Mouse (Mus musculus) heart, embryonic 14.5 days (tissue): Measurements from ENCODE around the gene C130032M10Rik. TPM values are rescaled to one million over a fixed set of nuclear protein-coding genes. Genes with fewer than 3 reads are reported as not detected.

ENCODE experiments used
- ATAC-seq: fragments of 200-750 bp; cut with Nextera tagmentation; 2 replicates; pipeline ENCODE4 v1.8.0; 2017; ENCODE audit warnings: low read depth, moderate TSS enrichment; ENCODE audit not compliant: insufficient number of reproducible peaks, insufficient read depth, low FRiP score
- H3K27ac ChIP-seq, 2 experiments: fragments of 200-500 bp in 1 of 2; fragments of 300-500 bp in 1 of 2; sonication (generic) in 1 of 2; replicated peaks in 1 of 2; 2 replicates each; pipeline ENCODE4 v1.5.1; 2012 to 2014; ENCODE audit warnings: low read depth in 2 of 2, low read length in 2 of 2, control low read depth in 1 of 2, mild to moderate bottlenecking in 1 of 2, mixed read lengths in 1 of 2; ENCODE audit not compliant: control insufficient read depth in 1 of 2, insufficient read depth in 1 of 2
- H3K27me3 ChIP-seq: fragments of 300-500 bp; sonication (generic); 2 replicates; pipeline ENCODE4 v1.6.1; 2014; ENCODE audit warnings: mild to moderate bottlenecking, low read length, control low read depth; ENCODE audit not compliant: control insufficient read depth, insufficient read depth
- H3K36me3 ChIP-seq: fragments of 300-500 bp; sonication (generic); 2 replicates; pipeline ENCODE4 v1.6.1; 2014; ENCODE audit warnings: mild to moderate bottlenecking, control low read depth, low read length, mixed read lengths; ENCODE audit not compliant: control insufficient read depth, insufficient read depth
- H3K4me1 ChIP-seq, 2 experiments: fragments of 200-500 bp in 1 of 2; fragments of 300-500 bp in 1 of 2; sonication (generic) in 1 of 2; 2 replicates each; pipeline ENCODE4 v1.6.1; 2012 to 2014; ENCODE audit warnings: low read length in 2 of 2, control low read depth in 1 of 2, mixed read lengths in 1 of 2; ENCODE audit not compliant: control insufficient read depth in 2 of 2, insufficient read depth in 2 of 2
- H3K4me2 ChIP-seq: fragments of 300-500 bp; sonication (generic); 2 replicates; pipeline ENCODE4 v1.6.1; 2014; ENCODE audit warnings: mild to moderate bottlenecking, low read length
- H3K4me3 ChIP-seq, 2 experiments: fragments of 200-500 bp in 1 of 2; fragments of 300-500 bp in 1 of 2; sonication (generic) in 1 of 2; 2 replicates each; pipeline ENCODE4 v1.5.1; 2012 to 2014; ENCODE audit warnings: low read length in 2 of 2, mild to moderate bottlenecking in 2 of 2, control low read depth in 1 of 2, low read depth in 1 of 2, moderate library complexity in 1 of 2; ENCODE audit not compliant: control insufficient read depth in 1 of 2, insufficient read depth in 1 of 2
- H3K9ac ChIP-seq: fragments of 300-500 bp; sonication (generic); 2 replicates; pipeline ENCODE4 v1.6.1; 2014; ENCODE audit warnings: mild to moderate bottlenecking, low read length
- H3K9me3 ChIP-seq: fragments of 300-500 bp; sonication (generic); 2 replicates; pipeline ENCODE4 v1.6.1; 2016; ENCODE audit warnings: low read length, control low read depth; ENCODE audit not compliant: control insufficient read depth
- WGBS: fragments of 180-500 bp; shearing (Covaris S2); extraction: QIAGEN DNeasy Blood & Tissue Kit; methylation state at CpG from one replicate; pipeline ENCODE4 v1.1.7; 2014; 5-methylcytosine and 5-hydroxymethylcytosine counted together
- polyA plus RNA-seq: library from polyadenylated mRNA; unstranded; fragments of >200 nt; fragmentation: Nextera tagmentation; extraction: Ambion mirVana; gene quantifications from 2 replicates; pipeline ENCODE4 v1.2.1, GENCODE M21; 2014

C130032M10Rik gene
- polyA plus RNA-seq, 1 experiment from 2014 or later = 0.77 TPM

GRCm38 (mm10) chr9:114527085-114527484 is 11.6 kb downstream of the C130032M10Rik start:
- Histone ChIP-seq H3K27ac (peak overlapping the region in 1 of 2 experiments; percentile 46; a peak in 2 of 4 replicates), H3K27me3 (no peaks in the 10 kb centered on the region), H3K4me2 (peak overlapping the region; percentile 60), H3K36me3 (no peaks in the 10 kb centered on the region), H3K4me1 (peaks cover 25 to 33% of the 10 kb centered on the region in 2 experiments), H3K9me3 (no peaks in the 10 kb centered on the region), H3K9ac (peak overlapping the region; percentile 18; the same call in 1 of the 2 replicates), H3K4me3 (peak overlapping the region; percentile 17; a peak in 3 of 4 replicates)
- WGBS = 5% methylated on average over 16 of the region's 16 CpGs
- ATAC-seq = 0 out of 2 replicates have a peak, but pooled peaks have one; percentile 11

GRCm38 (mm10) chr9:114527992-114528679 is 12.6 kb downstream of the C130032M10Rik start:
- H3K4me1 ChIP-seq = peaks cover 25 to 33% of the 10 kb centered on the region in 2 experiments
- no peak overlapping the region; a peak in 1 of 4 replicates for H3K4me3 ChIP-seq
- WGBS = 14% methylated on average over 17 of the region's 17 CpGs
- peak overlapping the region; percentile 60 for H3K4me2 ChIP-seq
- no peak overlapping the region for H3K9ac ChIP-seq
- peak overlapping the region in 1 of 2 experiments; percentile 46; a peak in 1 of 4 replicates for H3K27ac ChIP-seq
- H3K36me3 ChIP-seq = no peaks in the 10 kb centered on the region
- no peak for ATAC-seq
- no peaks in the 10 kb centered on the region for H3K9me3 ChIP-seq
- no peaks in the 10 kb centered on the region for H3K27me3 ChIP-seq

DNA sequence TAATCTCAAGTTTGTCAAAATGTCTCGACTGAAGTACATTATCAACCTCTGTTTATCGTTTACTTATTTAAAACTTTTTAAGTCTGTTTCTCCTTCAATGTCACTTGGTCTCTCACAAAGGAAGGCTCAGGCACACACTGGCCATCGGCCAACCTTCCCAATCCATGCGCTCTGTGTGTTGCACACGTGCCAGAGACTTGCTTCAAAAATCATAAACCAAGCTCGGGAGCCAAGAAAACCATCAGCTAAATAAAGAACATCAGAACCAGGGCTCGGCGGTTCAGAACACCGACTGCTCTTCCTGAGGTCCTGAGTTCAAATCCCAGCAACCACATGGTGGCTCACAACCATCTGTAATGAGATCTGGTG is 13.2 kb downstream of the C130032M10Rik start:
- WGBS = 40% methylated on average over 9 of the region's 9 CpGs
- no peak for ATAC-seq
- H3K4me3 ChIP-seq = no peak overlapping the region
- H3K36me3 ChIP-seq = no peaks in the 10 kb centered on the region
- no peaks in the 10 kb centered on the region for H3K27me3 ChIP-seq
- H3K4me2 ChIP-seq = no peak overlapping the region
- H3K9ac ChIP-seq = no peak overlapping the region
- peaks cover 25 to 33% of the 10 kb centered on the region in 2 experiments for H3K4me1 ChIP-seq
- peak overlapping the region in 1 of 2 experiments; percentile 46; a peak in 1 of 4 replicates for H3K27ac ChIP-seq
- H3K9me3 ChIP-seq = no peaks in the 10 kb centered on the region

DNA sequence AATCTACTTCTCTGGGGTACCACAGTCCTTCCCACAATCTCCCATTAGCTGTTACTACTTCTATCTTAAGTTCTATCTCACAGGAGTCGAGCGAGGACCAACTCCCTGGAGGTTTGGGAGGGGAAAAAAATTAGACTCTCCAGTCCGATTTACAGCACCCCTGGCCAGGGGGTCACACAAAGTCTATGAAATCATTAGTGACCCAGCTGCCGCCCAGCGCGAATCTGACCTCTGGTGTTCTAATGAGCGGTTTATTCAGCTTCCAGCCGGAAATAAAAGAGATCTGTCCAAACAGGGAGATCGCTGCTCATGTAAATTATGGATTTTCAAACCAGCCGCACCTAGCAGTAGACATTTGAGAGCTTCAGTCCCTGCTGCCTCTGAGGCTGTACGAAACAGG is 15.8 kb downstream of the C130032M10Rik start:
- no peaks in the 10 kb centered on the region for H3K9me3 ChIP-seq
- ATAC-seq = no peak
- no peak overlapping the region for H3K4me2 ChIP-seq
- no peak overlapping the region for H3K9ac ChIP-seq
- H3K36me3 ChIP-seq = no peaks in the 10 kb centered on the region
- no peaks in the 10 kb centered on the region for H3K27me3 ChIP-seq
- no peak overlapping the region for H3K27ac ChIP-seq
- H3K4me1 ChIP-seq = peaks cover 18 to 26% of the 10 kb centered on the region in 2 experiments; a peak in 3 of 4 replicates
- H3K4me3 ChIP-seq = no peak overlapping the region
- 69% methylated on average over 11 of the region's 11 CpGs for WGBS

DNA sequence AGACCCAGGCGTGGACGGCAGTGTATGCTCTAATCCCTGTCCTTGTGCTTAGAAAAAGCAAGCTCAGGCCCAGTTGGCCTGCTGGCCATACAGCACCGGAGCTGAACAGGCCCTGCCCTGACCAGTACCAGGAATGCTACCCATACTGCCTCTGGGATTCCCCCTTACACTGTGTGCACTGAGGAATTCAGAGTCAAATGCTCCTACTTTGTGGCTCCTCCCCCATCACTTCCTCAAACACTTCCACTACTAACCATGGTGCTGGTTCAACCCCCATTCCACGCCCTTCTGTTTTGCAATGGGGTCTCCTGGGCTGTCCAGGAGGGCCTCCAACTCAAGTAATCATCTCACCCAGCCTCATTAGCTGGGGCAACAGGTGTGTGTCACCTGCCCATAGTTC is 18.4 kb downstream of the C130032M10Rik start:
- WGBS = 50% methylated on average over 4 of the region's 4 CpGs
- Histone ChIP-seq H3K4me2 (no peak overlapping the region), H3K9ac (no peak overlapping the region), H3K27me3 (no peaks in the 10 kb centered on the region), H3K36me3 (no peaks in the 10 kb centered on the region), H3K9me3 (no peaks in the 10 kb centered on the region), H3K4me3 (no peak overlapping the region), H3K4me1 (peaks cover 7 to 8% of the 10 kb centered on the region in 2 experiments), H3K27ac (no peak overlapping the region)
- no peak for ATAC-seq

GRCm38 (mm10) chr9:114534747-114535517 is 19.4 kb downstream of the C130032M10Rik start:
- no peak overlapping the region for H3K27ac ChIP-seq
- no peak overlapping the region for H3K9ac ChIP-seq
- 73% methylated on average over 9 of the region's 9 CpGs for WGBS
- H3K9me3 ChIP-seq = no peaks in the 10 kb centered on the region
- no peak for ATAC-seq
- peaks cover 7 to 8% of the 10 kb centered on the region in 2 experiments; a peak in 3 of 4 replicates for H3K4me1 ChIP-seq
- H3K36me3 ChIP-seq = no peaks in the 10 kb centered on the region
- H3K27me3 ChIP-seq = no peaks in the 10 kb centered on the region
- H3K4me2 ChIP-seq = no peak overlapping the region
- no peak overlapping the region for H3K4me3 ChIP-seq

DNA sequence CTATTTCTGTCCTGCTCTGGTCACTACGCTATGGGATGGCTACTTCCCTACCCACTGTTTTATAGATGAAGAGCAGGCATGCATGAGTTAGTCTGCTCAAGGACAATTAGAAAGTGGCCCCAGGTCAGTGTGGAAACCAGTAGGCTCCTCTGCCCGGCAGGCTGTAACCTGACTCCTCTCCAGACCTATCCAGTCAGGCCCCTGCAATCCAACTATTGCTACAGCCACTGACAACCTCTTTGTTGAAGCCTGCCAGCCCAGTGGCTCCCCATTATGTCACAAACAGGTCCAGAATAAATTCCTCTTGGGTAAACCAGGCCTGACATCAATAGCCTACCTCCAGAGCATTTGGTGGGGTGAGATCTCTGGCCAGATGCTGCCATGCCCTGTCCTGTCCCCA is 21.1 kb downstream of the C130032M10Rik start:
- no peaks in the 10 kb centered on the region for H3K36me3 ChIP-seq
- peak overlapping the region; percentile 44 to 55; a peak in 3 of 4 replicates for H3K27ac ChIP-seq
- WGBS = 15% methylated on average over 2 of the region's 2 CpGs
- no peaks in the 10 kb centered on the region for H3K9me3 ChIP-seq
- H3K4me3 ChIP-seq = no peak overlapping the region
- H3K4me2 ChIP-seq = no peak overlapping the region
- no peaks in the 10 kb centered on the region for H3K27me3 ChIP-seq
- H3K4me1 ChIP-seq = peaks cover 15 to 17% of the 10 kb centered on the region in 2 experiments
- no peak for ATAC-seq
- no peak overlapping the region for H3K9ac ChIP-seq
